Mouse (Mus musculus) layer of hippocampus, adult 2 months (tissue): ENCODE results near the gene Srgap1. TPM values are rescaled to one million over a fixed set of nuclear protein-coding genes. Genes with fewer than 3 reads are reported as not detected.
A peak's percentile ranks its signal among the peaks of the same experiment; 100 is the strongest.

ENCODE experiments used
- DNase-seq, 2 experiments: peaks; one replicate each; pipeline ENCODE4 v3.0.0; 2022; ENCODE audit warnings: low spot score in 2 of 2
- H3K27ac ChIP-seq: fragments of 200-600 bp; 2 replicates; pipeline ENCODE4 v1.8.1; 2022
- H3K4me3 ChIP-seq: fragments of 200-600 bp; 2 replicates; pipeline ENCODE4 v1.8.1; 2022; ENCODE audit warnings: mild to moderate bottlenecking
- CTCF ChIP-seq: fragments of 200-600 bp; conservative IDR thresholded peaks from 2 replicates; pipeline ENCODE4 v1.8.1; 2022; ENCODE audit warnings: antibody characterized with exemption, mild to moderate bottlenecking, moderate library complexity
- total RNA-seq, 2 experiments: library from RNA; stranded (reverse); gene quantifications; 2 replicates each; pipeline ENCODE4 v1.2.3; 2021

The Srgap1 gene
- total RNA-seq, 2 experiments from 2014 or later: 12.3 to 13.4 TPM

DNA sequence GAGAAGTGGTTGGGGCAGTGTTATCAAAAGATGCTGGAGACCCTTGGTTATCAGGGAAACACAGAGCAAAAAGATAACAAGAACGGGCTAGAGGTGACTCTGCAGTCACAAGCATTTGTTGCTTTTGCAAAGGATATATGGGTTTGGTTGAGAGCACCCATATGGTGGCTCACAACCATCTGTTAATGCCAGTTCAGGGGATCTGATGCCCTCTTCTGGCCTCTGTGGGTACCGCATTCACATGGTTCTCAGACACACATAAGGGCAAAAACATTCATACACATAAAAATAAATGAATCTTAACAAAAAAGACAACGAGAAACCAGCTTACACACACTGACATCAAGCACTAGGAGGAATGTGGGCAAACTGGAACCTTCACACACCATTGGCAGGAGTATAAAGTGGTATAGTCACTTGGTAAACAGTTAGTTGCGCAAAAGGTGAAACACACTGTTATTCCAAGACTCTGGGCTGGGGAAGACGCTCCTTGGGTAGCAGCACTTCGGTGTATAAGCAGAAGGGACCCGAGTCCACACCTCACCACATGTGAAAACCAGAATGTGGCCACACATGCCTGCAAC, 191.2 kb downstream of the Srgap1 start:
- DNase-seq: no peak
- Histone ChIP-seq H3K4me3 (no peak overlapping the region), H3K27ac (no peak overlapping the region)
- TF ChIP-seq CTCF: peak; percentile 66

DNA sequence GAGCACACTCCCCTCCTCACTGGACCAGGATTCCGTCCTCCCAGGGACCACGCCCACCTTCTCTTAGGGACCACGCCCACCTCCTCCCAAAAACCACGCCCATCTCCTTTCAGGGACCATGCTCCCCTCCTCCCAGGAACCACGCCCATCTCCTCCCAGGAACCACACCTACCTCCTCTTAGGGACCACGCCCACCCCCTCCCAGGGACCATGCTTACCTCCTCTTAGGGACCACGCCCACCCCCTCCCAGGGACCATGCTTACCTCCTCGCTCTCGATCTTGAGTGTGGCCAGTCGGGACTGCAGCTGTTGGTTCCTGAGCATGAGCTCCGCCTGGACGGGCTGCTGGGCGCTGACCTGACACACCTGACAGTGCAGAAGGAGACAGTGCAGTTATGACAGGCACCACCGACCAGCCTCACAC, 193.7 kb downstream of the Srgap1 start:
- Histone ChIP-seq H3K4me3 (no peak overlapping the region), H3K27ac (no peak overlapping the region)
- DNase-seq: no peak
- no peak for TF ChIP-seq CTCF

DNA sequence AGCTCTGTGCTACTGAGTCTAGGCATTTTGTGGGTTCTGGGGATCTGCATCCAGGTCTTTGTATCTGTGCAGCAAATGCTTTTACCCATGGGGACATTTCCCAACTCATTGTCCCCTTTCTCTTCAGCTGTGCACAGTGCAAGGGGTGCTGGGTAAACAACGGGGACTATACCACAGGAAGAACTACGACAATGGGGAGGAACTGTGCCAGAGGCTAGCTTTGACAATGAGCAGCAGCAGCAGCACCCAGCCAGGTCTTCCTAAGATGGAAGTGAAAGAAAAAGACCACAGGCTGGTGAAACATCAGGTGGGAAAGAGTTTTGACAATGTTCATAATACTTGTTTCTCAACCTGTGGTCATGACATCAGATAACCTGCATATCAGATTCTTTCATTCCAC, 197.6 kb downstream of the Srgap1 start:
- Histone ChIP-seq H3K27ac (no peak overlapping the region), H3K4me3 (no peak overlapping the region)
- TF ChIP-seq CTCF: no peak
- DNase-seq: no peak

DNA sequence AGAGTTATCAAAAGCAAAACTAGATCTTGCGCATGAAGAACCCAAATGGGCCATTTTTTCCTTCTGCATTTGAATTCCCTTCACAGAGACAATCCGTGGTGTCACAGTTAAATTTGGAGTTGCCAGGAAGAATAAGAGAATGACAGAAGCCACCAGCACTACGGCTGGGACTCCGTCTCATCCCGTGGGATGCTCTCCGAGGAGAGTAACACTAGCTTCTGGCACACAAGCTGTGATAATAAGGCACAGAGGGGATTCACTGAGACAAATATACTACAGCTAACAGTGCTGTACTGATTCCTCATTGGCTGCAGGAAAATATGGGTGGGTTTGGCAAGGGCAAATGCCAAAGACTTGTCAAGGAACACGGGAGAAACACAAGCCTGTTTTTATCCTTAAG, 201.4 kb downstream of the Srgap1 start:
- TF ChIP-seq CTCF: no peak
- no peak overlapping the region for H3K4me3 ChIP-seq
- H3K27ac ChIP-seq: no peak overlapping the region
- DNase-seq: peak; percentile 32 to 64

DNA sequence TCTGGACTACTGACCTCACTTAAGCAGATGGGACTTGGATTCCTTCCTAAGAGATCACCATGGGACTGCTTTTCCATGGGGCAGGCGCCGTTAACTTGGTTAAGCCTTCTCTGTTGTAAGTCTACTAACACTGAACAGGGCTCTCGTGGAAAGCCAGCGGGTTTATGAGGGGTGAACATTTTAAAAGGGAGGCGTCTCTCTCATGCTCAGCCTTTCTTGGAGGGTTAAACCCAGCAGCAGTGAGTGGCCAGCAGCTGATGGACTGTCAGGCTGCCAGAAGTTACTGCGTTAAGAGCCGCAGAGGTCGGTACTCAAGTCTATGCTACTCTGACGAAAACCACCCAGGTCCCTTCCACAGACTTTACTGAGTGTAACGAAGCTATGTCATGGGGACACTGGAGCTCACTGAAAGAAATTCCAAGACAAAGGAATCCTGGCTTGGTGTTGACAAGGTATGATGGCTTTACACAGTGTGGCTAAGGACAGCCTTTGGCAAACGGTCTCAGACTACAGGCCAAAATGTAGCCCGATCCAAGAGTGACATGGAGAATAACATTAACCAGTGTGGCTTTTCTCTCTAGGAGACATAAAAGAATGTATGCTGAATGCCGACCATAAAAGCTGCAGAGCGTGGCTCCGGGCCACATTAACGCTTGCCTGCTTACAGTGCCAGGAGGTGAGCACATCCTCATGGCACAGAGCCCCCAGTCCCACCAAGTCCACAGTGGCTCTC, 209.8 kb downstream of the Srgap1 start:
- Histone ChIP-seq H3K27ac (no peak overlapping the region), H3K4me3 (peak overlapping the region; percentile 48)
- TF ChIP-seq CTCF: no peak
- no peak for DNase-seq

DNA sequence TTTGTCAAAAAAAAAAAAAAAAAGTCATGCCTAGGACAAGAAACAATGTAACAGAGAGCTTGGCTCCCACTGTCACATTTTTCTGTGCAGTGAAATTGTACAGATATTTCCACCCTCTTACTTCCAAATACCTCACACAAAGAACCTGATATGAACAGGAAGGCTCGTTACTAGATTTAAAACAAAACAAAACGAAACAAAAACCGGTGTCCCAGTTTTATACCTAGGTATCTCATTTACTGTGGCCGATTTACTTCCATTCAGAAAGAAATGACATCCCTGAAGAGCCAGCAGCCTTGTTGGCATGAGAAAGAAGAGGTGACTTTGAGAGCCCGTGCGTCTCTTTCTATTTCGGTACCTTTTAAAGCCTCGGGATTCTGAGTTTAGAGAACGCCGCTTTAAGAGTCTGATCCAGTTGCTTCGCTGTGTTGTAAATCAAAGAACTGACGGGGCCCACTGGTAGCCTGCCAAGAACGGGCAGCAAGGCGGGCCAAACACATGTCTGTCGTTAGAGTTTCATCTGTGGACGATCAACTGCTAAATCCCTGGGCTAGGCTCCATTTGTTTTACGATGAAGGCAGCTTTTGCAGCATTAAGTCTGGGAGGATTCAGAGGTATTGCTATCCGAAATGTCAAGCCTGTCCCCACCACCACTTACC, 210.5 kb downstream of the Srgap1 start:
- no peak for TF ChIP-seq CTCF
- Histone ChIP-seq H3K4me3 (peak overlapping the region; percentile 48), H3K27ac (peak overlapping the region; percentile 48; the same call in 1 of the 2 replicates)
- peak; percentile 67 to 72 for DNase-seq

DNA sequence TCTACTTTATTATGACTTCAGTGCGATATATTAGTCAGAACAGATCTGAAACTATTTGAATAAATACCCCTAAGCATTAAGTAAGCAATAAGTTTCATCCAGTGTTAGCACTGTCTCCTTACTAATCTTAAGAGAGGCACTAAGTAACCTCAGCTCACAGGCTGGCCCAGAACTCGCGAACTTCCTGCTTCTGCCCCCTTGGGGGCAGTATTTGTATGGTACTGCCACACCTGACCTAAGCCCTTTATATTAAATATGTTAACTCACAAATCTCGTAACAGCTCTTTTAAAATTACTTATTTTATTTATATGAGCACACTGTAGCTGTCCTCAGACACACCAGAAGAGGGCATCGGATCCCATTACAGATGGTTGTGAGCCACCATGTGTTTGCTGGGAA, 213.7 kb downstream of the Srgap1 start:
- Histone ChIP-seq H3K27ac (no peak overlapping the region), H3K4me3 (no peak overlapping the region)
- peak; percentile 66 for TF ChIP-seq CTCF
- no peak for DNase-seq

DNA sequence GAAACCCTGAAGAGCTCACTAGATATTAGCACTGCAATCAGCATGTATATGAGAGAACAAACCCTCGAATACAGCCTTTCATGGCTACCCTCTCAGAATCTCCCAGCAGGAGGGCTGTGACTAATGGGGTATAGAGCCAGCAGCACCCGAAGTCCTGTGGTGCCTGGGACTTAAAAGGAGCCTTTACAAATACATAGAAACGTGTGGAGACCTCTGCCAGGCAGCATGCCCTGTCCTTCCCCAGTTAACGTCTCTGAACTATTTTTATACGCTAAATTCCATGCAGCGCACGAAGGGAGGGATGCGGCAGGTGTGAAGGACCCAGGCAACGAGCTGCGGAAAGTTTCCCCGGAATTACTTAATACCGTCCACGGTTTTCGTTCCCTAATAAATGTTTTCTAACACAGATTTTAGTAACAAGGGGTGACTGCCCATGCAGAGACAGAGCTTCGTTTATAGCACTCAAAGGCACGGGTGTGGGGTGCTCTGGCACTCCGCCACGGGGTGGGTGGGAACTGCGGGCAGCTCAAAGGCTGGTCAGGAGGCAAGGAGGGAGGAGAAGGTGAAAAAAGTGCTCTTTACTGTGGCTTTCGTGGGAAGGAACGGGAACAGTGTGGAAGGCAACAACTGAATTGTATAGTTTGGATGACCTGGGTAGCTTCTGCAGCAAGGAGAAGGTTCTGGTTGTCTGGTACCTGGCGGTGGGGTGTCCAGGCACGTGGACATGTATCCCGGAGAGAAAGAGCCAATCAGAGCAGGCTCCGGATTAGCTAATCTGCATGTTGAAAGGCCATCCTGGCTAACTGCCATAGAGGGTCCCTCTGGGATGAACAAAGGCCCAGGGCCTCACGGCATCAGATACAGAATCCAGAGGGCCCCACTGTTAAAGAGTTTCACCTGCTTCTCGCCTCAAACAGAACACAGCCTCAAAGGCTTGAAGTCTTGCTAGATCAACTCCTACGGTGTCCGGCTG, 216.5 kb downstream of the Srgap1 start:
- Histone ChIP-seq H3K27ac (no peak overlapping the region), H3K4me3 (no peak overlapping the region)
- no peak for DNase-seq
- no peak for TF ChIP-seq CTCF

DNA sequence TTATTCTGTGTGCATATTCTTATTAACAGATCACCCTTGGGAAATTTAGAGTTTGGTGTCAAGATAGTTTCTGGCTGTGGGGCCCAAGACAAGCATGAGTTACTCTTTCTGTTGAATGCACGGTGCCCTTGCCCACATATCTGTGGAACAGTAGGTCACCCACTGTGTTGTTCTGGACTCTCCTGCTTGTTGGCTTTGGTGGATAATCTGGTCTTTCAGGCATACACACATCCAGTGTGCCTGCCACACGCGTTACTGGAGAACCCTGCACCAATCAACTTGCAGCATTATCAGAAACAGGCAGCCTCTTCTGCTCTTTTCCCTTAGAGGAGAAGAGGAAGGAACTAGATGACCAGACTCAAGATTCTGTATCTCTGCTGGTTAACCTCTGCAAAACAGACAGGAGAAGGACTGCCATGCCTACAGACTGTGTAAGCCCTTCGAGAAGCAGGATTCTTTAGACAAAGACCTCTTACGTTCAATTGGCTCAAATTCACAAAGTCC, 217.3 kb downstream of the Srgap1 start:
- Histone ChIP-seq H3K4me3 (no peak overlapping the region), H3K27ac (no peak overlapping the region)
- no peak for DNase-seq
- TF ChIP-seq CTCF: no peak

DNA sequence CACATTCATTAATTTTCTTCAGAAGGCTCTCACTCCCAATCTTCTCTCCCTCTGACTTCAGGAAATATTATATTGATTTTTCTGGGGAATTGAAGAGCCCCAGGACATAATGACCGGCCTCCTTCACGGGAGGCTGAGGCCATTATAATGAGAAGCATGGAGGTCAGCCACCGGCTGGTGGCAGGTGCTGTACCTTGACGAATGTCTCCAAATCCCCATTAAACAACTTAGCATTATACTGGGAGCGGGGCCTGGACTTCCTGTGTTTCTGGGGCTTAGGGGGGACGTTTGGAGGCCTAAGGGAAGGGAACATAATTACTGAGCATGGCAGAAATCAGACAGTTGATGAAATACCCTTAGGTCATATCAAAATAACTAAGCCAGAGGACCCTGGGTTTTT, 218.1 kb downstream of the Srgap1 start:
- H3K4me3 ChIP-seq: no peak overlapping the region
- no peak for DNase-seq
- H3K27ac ChIP-seq: no peak overlapping the region
- no peak for TF ChIP-seq CTCF

DNA sequence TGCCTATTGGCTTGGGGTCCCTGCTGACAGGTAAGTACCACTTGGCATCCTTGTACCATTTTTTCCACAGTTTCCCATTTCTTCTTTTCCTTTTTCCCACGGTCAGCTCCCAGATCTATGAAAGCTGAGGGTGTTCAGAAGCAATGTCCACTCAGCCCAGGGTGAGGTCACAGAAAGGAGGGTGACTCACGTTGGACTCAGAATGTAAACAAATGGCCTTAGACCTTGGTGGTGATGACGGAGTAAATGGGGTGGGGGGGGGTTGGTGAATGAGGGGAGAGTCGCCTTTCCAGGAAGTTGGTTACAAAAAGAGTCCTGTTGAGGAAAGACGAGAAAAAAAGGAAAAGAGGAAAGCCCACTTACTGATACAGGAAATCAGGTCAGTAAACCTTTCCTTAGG, 224.4 kb downstream of the Srgap1 start:
- H3K4me3 ChIP-seq: no peak overlapping the region
- H3K27ac ChIP-seq: no peak overlapping the region
- no peak for DNase-seq
- TF ChIP-seq CTCF: no peak

DNA sequence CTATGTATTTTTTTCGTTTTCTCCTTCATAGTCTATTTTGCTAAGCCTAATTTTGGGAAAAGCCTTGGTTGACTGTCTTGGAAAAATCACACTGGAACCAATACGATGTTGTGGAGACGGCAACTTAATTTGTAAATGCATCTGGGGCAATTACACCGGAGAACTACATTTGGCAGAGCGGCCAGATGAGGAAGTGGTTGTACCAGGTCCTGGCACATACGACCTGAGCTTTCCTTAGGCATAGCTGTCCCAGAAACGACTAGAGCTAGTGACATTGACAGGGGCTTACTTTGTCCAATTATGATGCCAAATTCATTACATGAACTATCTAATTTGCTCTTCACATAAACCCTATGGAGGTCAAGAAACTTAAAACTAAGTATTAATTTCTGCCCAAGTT, 226.3 kb downstream of the Srgap1 start:
- TF ChIP-seq CTCF: no peak
- Histone ChIP-seq H3K27ac (no peak overlapping the region), H3K4me3 (no peak overlapping the region)
- no peak for DNase-seq
